Mouse (Mus musculus) gastrocnemius, postnatal 14 days (tissue): ENCODE results near the gene Wnt5b. TPM values are rescaled to one million over a fixed set of nuclear protein-coding genes. Genes with fewer than 3 reads are reported as not detected.

ENCODE experiments used
- DNase-seq: peaks from one replicate; pipeline ENCODE4 v3.0.0; 2021; ENCODE audit warnings: mixed read lengths
- intact Hi-C: fragments of 180-260 bp; cut with DNase I; formaldehyde crosslinking; loops from one replicate; pipeline ENCODE4 v1.15.1; 2025; ENCODE audit warnings: low total_unique reads
- total RNA-seq, 2 experiments: library from RNA; stranded (reverse); gene quantifications; 2 replicates each; pipeline ENCODE4 v1.2.3; 2021

Gene Wnt5b
- total RNA-seq, 2 experiments from 2014 or later = 0.93 to 2.4 TPM

- DNase-seq = no peak
- intact Hi-C loops = loop anchor here (10.0 kb wide), 1 partner anchor 90 kb away; no protein-coding TSS in a partner anchor
Measured at GRCm38 (mm10) chr6:119434394-119434793, 109.8 kb downstream of the Wnt5b start.

DNA sequence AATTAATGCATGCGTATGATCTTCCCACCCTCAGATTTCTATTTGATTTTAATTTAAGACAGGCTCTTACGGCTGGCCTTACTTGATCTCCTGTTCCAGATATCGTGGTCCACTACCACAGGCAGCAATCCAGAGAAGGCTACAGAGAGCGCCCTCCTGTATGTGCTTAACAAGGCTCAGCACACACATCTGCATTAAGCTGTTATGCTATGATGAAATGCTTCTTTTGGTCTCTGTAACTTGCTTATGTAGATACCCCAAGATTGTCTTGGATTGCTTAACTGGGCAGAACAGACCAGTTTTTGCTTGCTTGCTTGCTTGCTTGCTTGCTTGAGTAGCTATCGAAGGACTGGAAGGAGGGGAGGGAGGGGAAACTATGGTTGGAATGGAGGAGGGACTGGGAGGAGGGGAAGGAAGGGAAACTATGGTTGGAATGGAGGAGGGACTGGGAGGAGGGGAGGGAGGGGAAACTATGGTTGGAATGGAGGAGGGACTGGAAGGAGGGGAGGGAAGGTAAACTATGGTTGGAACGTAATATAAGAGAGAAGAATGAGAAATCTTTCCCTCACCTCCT lies 112.3 kb downstream of the Wnt5b start:
- intact Hi-C loops = loop anchor here (10.0 kb wide), 1 partner anchor 87 kb away; no protein-coding TSS in a partner anchor
- DNase-seq = no peak

DNA sequence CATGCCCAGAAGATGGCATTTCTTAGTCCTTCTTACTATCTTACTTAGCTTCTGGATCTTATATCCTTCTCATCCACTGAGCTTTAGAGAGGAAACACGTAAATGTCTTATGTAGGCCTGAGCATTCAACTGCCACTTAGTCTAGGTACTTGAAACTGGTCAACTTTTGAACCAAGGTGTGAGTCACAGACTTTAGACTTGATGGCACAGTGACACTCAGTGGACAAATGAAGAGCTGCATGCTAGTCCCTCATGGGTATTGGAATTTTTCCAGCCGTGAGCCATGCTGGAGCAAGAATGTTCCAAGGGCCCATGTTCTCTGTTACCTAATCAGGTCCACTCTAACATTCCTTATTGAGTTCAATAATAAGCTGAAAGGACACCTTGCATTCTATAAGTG lies 113.6 kb downstream of the Wnt5b start:
- peak; percentile 42 for DNase-seq
- intact Hi-C loops = loop anchor here (10.0 kb wide), 1 partner anchor 86 kb away; no protein-coding TSS in a partner anchor

DNA sequence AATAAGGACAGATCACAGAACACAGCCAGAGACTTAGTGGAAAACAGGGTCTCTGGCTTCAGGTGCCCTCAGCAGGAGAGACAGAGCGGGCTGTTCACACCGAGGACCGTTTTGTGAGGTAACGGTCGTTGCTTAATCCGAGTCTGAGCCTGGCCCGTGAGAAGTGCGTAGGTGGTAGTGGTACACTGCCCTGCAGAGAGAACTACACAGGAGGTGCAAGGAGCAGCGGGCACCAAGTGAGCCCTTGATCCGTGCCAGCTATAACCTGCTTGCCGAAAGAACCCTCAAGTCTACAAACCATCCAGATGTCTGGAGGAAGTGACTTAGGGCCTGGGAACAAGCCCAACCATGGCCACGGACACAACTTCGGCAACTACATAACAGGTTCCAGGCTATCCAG lies 114.8 kb downstream of the Wnt5b start:
- intact Hi-C loops = no loop called here
- no peak for DNase-seq

GRCm38 (mm10) chr6:119428611-119429010 lies 115.5 kb downstream of the Wnt5b start:
- intact Hi-C loops = no loop called here
- no peak for DNase-seq

GRCm38 (mm10) chr6:119421001-119421400 lies 123.1 kb downstream of the Wnt5b start:
- DNase-seq = no peak
- intact Hi-C loops = no loop called here

- intact Hi-C loops = no loop called here
- no peak for DNase-seq
Measured at GRCm38 (mm10) chr6:119420357-119420756, 123.8 kb downstream of the Wnt5b start.

GRCm38 (mm10) chr6:119419412-119419811 lies 124.7 kb downstream of the Wnt5b start:
- no peak for DNase-seq
- intact Hi-C loops = no loop called here

- intact Hi-C loops = no loop called here
- peak; percentile 10 for DNase-seq
Measured at GRCm38 (mm10) chr6:119418392-119419251, 125.5 kb downstream of the Wnt5b start.

DNA sequence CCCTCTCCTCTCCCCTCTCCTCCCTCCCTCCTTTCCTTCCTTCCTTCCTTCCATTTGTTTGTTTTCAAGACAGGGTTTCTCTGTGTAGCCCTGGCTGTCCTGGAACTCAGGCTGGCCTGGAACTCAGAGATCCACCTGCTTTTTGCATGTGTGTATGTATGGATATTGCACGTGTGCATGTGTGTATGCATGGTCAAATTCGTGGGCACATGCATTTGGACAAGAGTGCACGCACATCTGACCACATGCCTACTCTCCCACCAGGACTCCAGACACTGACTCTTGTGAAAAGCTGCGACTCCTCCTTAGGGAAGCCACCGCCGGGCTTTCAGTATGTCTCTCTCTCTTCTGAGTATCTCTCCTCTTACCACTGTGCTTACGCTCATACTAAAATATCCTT lies 126.3 kb downstream of the Wnt5b start:
- DNase-seq = no peak
- intact Hi-C loops = no loop called here

DNA sequence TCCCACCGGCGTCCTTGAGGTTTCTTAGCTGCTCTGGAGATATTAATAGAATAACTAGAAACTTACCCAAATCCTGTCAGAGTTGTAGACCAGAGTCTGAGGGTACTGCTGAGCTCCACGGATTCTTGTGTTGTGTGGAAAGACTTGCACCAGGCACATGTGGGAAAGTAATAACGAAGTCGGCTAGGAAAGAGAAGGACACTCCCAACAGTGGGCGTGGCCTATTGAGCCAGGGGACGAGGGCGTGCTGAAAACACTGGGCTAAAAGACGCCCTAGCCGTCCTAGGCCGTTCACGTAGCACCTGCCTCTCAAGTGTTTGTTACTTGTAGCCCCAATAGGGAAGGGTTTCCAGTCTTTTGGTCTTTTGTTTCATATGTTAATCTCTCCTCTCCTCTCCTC lies 126.8 kb downstream of the Wnt5b start, which contains the start of gene Adipor2:
Adipor2 (minus strand) TSS at position 351 of the 400 bp plus-strand sequence.
- intact Hi-C loops = no loop called here

DNA sequence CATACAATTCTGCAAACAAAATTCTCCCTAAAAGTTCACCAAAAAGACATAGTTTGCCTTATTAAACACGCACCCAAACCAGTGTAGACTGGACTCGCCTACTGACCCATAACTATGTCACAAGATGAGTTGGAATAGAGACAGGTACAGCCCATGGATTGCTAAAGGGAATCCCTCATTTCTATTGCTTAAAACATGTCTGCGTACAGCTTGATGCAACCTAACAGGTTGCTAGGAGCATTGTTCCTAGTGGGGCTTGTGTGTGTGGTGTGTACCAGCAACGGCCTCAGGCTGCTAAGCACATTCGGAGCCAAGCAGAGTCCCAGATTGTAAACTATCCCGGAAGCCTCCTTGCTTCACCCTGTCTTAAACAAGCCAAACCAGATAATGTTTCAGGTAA lies 127.5 kb downstream of the Wnt5b start:
- no peak for DNase-seq
- intact Hi-C loops = no loop called here

More for the DNA sequence above, 126.8 kb downstream of the Wnt5b start, which contains the start of gene Adipor2:
- peak; percentile 76 for DNase-seq

GRCm38 (mm10) chr6:119414262-119415043 lies 129.7 kb downstream of the Wnt5b start:
- intact Hi-C loops = no loop called here
- no peak for DNase-seq

DNA sequence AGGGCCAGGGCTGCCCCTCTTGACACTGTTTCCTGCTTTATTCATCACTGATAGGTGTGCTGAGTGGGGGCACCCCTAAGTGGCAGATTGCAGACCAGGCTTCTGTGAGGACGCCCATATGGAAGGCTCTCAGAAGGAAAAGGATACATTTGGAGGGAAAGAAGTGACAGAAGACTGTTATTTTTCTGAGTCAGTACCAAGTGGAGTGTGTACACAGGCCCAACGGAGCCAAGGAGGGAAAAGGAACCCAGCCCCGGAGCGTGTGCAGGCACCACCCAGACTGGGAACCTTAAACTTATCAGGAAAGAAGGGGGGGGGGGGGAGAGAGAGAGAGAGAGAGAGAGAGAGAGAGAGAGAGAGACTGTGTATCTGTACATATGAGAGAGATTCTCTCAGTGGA lies 131.6 kb downstream of the Wnt5b start:
- DNase-seq = no peak
- intact Hi-C loops = no loop called here

- no peak for DNase-seq
Measured at GRCm38 (mm10) chr6:119411511-119411910, 132.6 kb downstream of the Wnt5b start.

DNA sequence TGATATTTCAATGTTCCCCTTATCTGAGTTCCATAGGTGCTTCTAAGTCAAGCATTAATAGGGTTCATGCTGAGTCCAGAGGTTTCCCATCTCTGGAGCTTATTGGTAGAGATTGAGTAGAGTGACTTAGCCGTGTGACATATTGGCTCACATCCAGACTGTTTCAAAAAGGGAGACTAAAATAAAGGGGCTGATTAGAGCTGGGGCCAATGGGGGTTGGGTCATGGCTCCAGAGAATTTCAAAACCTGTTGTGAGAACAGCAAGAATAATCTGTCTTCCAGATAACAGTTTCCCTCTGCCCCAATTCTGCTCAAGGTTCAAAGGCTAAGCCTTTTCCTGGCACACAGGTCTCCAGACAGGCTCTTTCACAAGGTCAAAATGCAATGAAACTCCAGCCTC lies 134.4 kb downstream of the Wnt5b start:
- DNase-seq = no peak
- intact Hi-C loops = no loop called here

More at GRCm38 (mm10) chr6:119411511-119411910, 132.6 kb downstream of the Wnt5b start:
- intact Hi-C loops = no loop called here

DNA sequence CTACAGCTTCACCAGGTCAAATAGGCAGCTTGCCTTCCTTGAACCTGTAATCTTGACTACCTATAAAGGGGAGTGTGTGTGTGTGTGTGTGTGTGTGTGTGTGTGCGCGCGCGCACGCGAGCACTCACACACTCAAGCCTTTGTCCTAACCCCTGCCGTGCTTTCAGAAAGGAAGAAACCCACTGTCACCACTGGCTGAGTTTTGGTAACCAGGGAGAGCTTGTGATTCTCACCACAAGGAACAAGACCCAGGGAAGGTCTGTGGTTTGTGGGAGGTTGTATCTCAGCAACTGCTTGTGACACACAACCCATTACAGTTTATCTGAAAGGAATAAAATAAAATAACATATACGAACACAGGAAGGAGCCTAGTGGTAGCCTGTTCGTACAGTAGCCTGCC lies 135.6 kb downstream of the Wnt5b start:
- intact Hi-C loops = no loop called here
- no peak for DNase-seq

DNA sequence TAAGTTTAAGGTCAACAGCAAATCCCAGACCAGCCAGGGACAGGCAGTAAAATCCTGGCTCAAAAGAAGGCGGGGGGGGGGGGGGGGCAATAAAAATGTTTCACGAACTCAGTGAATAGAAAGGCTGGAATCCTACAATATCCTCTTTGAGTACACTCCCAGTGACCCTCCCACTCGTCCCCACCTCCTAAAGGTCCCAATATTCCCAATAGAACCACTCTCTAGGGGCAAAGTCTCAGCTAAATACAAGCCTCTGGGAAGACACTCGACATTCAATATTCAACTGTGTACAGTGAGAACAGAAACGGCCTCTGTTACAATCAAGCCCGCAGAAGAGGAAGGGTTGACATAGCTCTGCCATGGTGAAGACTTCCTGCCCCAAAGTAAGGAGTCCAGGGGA lies 136.3 kb downstream of the Wnt5b start:
- DNase-seq = no peak
- intact Hi-C loops = no loop called here

GRCm38 (mm10) chr6:119406528-119406927 lies 137.6 kb downstream of the Wnt5b start:
- DNase-seq = no peak
- intact Hi-C loops = no loop called here

GRCm38 (mm10) chr6:119405310-119405709 lies 138.8 kb downstream of the Wnt5b start:
- intact Hi-C loops = no loop called here
- no peak for DNase-seq
